Mouse (Mus musculus) hindbrain, embryonic 13.5 days (tissue): ENCODE data around the gene Mex3a. TPM values are rescaled to one million over a fixed set of nuclear protein-coding genes. Genes with fewer than 3 reads are reported as not detected.
A peak's percentile ranks its signal among the peaks of the same experiment; 100 is the strongest.

ENCODE experiments used
- ATAC-seq: fragments of 200-750 bp; cut with Nextera tagmentation; 2 replicates; pipeline ENCODE4 v1.8.0; 2017; ENCODE audit warnings: moderate TSS enrichment; ENCODE audit not compliant: low FRiP score
- H3K27ac ChIP-seq: fragments of 300-500 bp; sonication (generic); 2 replicates; pipeline ENCODE4 v1.5.1; 2015; ENCODE audit warnings: inconsistent platforms, mild to moderate bottlenecking, moderate library complexity
- H3K27me3 ChIP-seq: fragments of 300-500 bp; sonication (generic); 2 replicates; pipeline ENCODE4 v1.6.1; 2015; ENCODE audit warnings: mild to moderate bottlenecking, inconsistent platforms
- H3K36me3 ChIP-seq: fragments of 300-500 bp; sonication (generic); 2 replicates; pipeline ENCODE4 v1.6.1; 2015; ENCODE audit warnings: mild to moderate bottlenecking, inconsistent platforms
- H3K4me1 ChIP-seq: fragments of 300-500 bp; sonication (generic); replicated peaks from 2 replicates; pipeline ENCODE4 v1.6.1; 2015; ENCODE audit warnings: inconsistent platforms
- H3K4me2 ChIP-seq: fragments of 300-500 bp; sonication (generic); 2 replicates; pipeline ENCODE4 v1.6.1; 2015; ENCODE audit warnings: inconsistent platforms, mild to moderate bottlenecking, moderate library complexity
- H3K4me3 ChIP-seq: fragments of 300-500 bp; sonication (generic); 2 replicates; pipeline ENCODE4 v1.5.1; 2015; ENCODE audit warnings: mild to moderate bottlenecking, inconsistent platforms
- H3K9ac ChIP-seq: fragments of 300-500 bp; sonication (generic); 2 replicates; pipeline ENCODE4 v1.6.1; 2015; ENCODE audit warnings: mild to moderate bottlenecking, inconsistent platforms
- H3K9me3 ChIP-seq: fragments of 300-500 bp; sonication (generic); 2 replicates; pipeline ENCODE4 v1.6.1; 2016; ENCODE audit warnings: inconsistent platforms
- WGBS: fragments of 180-500 bp; shearing (Covaris S2); methylation state at CpG from one replicate; pipeline ENCODE4 v1.1.7; 2015; 5-methylcytosine and 5-hydroxymethylcytosine counted together
- polyA plus RNA-seq: library from polyadenylated mRNA; unstranded; fragments of >200 nt; fragmentation: Nextera tagmentation; extraction: Ambion mirVana; gene quantifications from 2 replicates; pipeline ENCODE4 v1.2.1, GENCODE M21; 2015

Gene Mex3a
- polyA plus RNA-seq, 1 experiment from 2014 or later: 40.0 TPM

DNA sequence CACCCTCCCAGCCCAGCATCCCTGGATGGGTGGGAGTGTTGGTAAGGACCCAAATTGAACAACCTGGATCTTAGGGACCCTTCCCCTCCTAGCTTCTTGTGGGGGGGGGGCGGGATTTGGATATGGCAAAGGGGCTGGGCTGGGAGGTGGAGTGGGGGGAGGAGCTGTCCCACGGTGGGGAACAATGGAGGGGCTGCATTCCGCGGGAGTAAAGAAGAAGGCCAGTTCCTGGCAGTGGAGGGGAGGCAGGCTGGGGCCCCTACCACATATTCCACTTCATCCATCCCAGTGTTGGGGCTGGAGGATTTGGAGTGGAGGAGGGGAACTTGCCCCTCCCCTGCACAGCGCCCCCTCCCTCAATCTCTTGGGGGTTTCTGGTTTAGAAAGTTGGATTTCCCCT is 1.5 kb downstream of the Mex3a start:
- no peak for ATAC-seq

DNA sequence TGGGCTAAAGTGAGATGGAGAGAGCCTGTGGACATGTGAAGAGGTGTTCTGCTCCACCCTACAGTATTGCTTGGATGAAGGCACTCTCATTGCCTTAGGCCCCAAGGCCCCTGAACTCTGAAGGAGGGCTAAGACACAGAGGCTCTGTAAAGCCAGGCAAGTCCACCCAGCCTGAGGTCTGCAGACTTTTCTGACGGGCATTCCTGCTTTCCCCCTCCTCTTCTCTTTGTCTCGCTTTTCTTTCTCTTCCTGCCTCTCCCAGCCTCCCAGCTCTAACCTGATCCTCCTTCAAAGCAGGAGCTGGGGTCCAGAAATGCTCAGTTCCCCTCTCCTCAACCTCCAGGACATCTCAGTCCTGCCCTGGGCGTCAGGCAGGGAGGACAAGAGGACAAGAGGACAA is 2.8 kb downstream of the Mex3a start:
- peaks cover 46% of the 10 kb centered on the region for H3K36me3 ChIP-seq
- H3K4me1 ChIP-seq: peaks cover 65% of the 10 kb centered on the region
- peak overlapping the region; percentile 95 for H3K4me3 ChIP-seq
- ATAC-seq: no peak
- 11% methylated on average over 3 of the region's 3 CpGs for WGBS
- H3K4me2 ChIP-seq: peak overlapping the region; percentile 98
- H3K27me3 ChIP-seq: no peaks in the 10 kb centered on the region
- peak overlapping the region; percentile 79 for H3K27ac ChIP-seq
- no peaks in the 10 kb centered on the region for H3K9me3 ChIP-seq
- peak overlapping the region; percentile 100 for H3K9ac ChIP-seq

More for the DNA sequence above, 1.5 kb downstream of the Mex3a start:
- peak overlapping the region; percentile 100 for H3K9ac ChIP-seq
- peaks cover 39% of the 10 kb centered on the region for H3K36me3 ChIP-seq
- 0% methylated on average over 4 of the region's 5 CpGs for WGBS
- H3K27me3 ChIP-seq: no peaks in the 10 kb centered on the region
- peak overlapping the region; percentile 99 for H3K27ac ChIP-seq
- H3K9me3 ChIP-seq: no peaks in the 10 kb centered on the region
- H3K4me1 ChIP-seq: peaks cover 69% of the 10 kb centered on the region
- peak overlapping the region; percentile 95 for H3K4me3 ChIP-seq
- H3K4me2 ChIP-seq: peak overlapping the region; percentile 98

- Histone ChIP-seq H3K9me3 (no peaks in the 10 kb centered on the region), H3K36me3 (peaks cover 51% of the 10 kb centered on the region), H3K27ac (peak overlapping the region; percentile 79; the same call in 1 of the 2 replicates), H3K4me1 (peaks cover 65% of the 10 kb centered on the region), H3K4me3 (peak overlapping the region; percentile 95), H3K27me3 (no peaks in the 10 kb centered on the region), H3K4me2 (peak overlapping the region; percentile 98), H3K9ac (peak overlapping the region; percentile 100)
- no peak for ATAC-seq
- 22% methylated on average over 4 of the region's 4 CpGs for WGBS
Measured at GRCm38 (mm10) chr3:88535527-88535926, 3.3 kb downstream of the Mex3a start.

DNA sequence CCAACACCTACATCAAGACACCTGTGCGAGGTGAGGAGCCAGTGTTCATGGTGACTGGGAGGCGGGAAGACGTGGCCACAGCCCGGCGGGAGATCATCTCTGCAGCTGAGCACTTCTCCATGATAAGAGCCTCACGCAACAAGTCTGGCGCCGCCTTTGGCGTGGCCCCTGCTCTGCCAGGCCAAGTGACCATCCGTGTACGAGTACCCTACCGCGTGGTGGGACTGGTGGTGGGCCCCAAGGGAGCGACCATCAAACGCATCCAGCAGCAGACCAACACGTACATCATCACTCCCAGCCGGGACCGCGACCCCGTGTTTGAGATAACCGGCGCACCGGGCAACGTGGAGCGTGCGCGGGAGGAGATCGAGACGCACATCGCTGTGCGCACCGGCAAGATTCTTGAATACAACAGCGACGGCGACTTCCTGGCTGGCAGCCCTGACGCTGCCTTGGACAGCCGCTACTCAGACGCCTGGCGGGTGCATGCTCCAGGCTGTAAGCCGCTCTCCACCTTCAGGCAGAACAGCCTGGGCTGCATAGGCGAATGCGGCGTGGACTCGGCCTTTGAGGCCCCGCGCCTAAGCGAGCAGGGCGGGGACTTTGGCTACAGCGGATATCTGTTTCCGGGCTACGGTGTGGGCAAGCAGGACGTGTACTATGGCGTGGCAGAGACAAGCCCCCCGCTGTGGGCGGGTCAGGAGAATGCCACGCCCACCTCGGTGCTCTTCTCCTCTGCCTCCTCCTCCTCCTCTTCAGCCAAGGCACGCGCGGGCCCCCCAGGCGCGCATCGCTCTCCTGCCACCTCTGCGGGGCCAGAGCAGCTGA is 4.1 kb downstream of the Mex3a start:
- H3K27me3 ChIP-seq: no peaks in the 10 kb centered on the region
- peaks cover 71% of the 10 kb centered on the region for H3K4me1 ChIP-seq
- WGBS: 7% methylated on average over 57 of the region's 64 CpGs
- no peak for ATAC-seq
- peak overlapping the region; percentile 95 for H3K4me3 ChIP-seq
- no peaks in the 10 kb centered on the region for H3K9me3 ChIP-seq
- H3K36me3 ChIP-seq: peaks cover 57% of the 10 kb centered on the region
- H3K9ac ChIP-seq: peak overlapping the region; percentile 100
- H3K27ac ChIP-seq: peak overlapping the region; percentile 79
- peak overlapping the region; percentile 98 for H3K4me2 ChIP-seq

DNA sequence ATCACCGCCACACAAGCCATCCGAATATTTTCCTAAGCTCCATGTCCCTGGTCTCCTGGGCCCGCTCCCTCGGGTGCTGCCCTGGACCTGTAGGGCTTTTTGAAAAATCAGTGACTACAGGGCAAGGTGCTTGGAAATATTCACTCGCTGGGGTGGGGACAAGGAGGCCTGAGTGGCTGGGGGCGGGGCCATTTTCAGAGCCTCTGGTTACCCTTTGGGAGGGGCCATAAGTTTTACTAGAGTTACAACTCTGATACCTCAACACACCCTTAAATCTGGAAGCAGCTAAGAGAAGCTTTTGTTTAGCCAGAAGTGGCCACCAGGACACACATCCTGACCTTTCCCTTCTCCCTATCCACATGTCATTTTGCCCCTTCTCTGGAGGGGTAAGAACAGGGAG is 5.0 kb downstream of the Mex3a start:
- peak overlapping the region; percentile 98 for H3K4me2 ChIP-seq
- H3K36me3 ChIP-seq: peaks cover 57% of the 10 kb centered on the region
- no peak for ATAC-seq
- no peaks in the 10 kb centered on the region for H3K9me3 ChIP-seq
- H3K4me1 ChIP-seq: peaks cover 80% of the 10 kb centered on the region
- 71% methylated on average over 6 of the region's 6 CpGs for WGBS
- peak overlapping the region; percentile 100 for H3K9ac ChIP-seq
- H3K27ac ChIP-seq: peak overlapping the region; percentile 79; the same call in 1 of the 2 replicates
- H3K4me3 ChIP-seq: peak overlapping the region; percentile 95
- H3K27me3 ChIP-seq: no peaks in the 10 kb centered on the region

DNA sequence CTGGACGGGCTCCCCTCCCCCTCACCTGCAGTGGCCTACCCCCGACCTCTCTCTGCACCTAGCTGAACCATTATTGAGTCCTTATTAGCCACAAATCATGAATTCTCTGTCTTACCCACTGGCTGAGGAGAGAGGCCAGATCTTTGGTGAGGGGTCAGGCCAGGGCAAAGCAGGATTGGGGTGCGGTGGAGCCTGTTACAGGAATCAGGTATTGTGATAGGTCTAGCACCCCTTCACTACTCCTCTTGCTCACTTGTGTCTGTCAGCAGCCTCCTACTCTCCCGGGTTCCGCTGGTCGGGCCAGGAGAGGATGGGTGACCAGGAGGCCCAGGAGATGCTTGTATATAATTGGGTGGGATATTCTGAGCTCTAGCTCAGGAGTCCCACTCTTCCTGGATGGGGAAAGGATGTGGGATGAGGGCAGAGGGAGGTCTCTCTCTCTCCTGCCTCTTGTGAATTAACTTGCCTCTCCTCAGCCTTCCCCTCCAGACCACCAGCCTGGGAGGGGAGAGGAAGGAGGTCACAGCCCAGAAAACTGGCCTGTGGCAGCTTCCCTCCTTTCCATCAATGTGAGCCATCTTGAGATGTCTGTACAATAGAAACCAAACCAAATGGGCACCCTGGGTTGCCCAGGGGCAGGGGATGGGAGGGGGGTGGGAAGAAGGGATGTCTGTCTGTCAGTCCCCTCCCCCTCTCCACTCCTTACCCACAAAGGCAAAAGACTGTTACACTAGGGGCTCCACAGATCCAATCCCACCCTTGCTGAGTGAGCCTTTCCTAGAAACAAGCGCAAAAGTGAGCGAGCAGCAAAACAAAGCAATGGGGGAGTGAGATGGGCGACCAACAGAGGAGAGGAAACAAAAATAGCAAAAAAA is 6.3 kb downstream of the Mex3a start:
- H3K9me3 ChIP-seq: no peaks in the 10 kb centered on the region
- peak overlapping the region; percentile 8; the same call in 1 of the 2 replicates for H3K4me3 ChIP-seq
- peaks cover 84% of the 10 kb centered on the region for H3K4me1 ChIP-seq
- peaks cover 57% of the 10 kb centered on the region for H3K36me3 ChIP-seq
- peak overlapping the region; percentile 61 for H3K9ac ChIP-seq
- peak overlapping the region; percentile 98 for H3K4me2 ChIP-seq
- WGBS: 25% methylated on average over 9 of the region's 9 CpGs
- peak overlapping the region; percentile 70 for H3K27ac ChIP-seq
- no peak for ATAC-seq
- H3K27me3 ChIP-seq: no peaks in the 10 kb centered on the region

GRCm38 (mm10) chr3:88539397-88539796 is 7.2 kb downstream of the Mex3a start:
- 8% methylated on average over 3 of the region's 3 CpGs for WGBS
- Histone ChIP-seq H3K4me3 (no peak overlapping the region), H3K4me1 (peaks cover 78% of the 10 kb centered on the region), H3K4me2 (no peak overlapping the region), H3K27me3 (no peaks in the 10 kb centered on the region), H3K9me3 (no peaks in the 10 kb centered on the region), H3K36me3 (peaks cover 57% of the 10 kb centered on the region), H3K9ac (peak overlapping the region; percentile 49), H3K27ac (peak overlapping the region; percentile 69)
- no peak for ATAC-seq

GRCm38 (mm10) chr3:88540085-88540484 is 7.9 kb downstream of the Mex3a start:
- Histone ChIP-seq H3K27ac (peak overlapping the region; percentile 58; the same call in 1 of the 2 replicates), H3K4me3 (no peak overlapping the region), H3K4me1 (peaks cover 71% of the 10 kb centered on the region), H3K36me3 (peaks cover 53% of the 10 kb centered on the region), H3K9ac (peak overlapping the region; percentile 43; the same call in 1 of the 2 replicates), H3K27me3 (no peaks in the 10 kb centered on the region), H3K4me2 (no peak overlapping the region), H3K9me3 (no peaks in the 10 kb centered on the region)
- ATAC-seq: no peak
- 62% methylated on average over 5 of the region's 5 CpGs for WGBS

DNA sequence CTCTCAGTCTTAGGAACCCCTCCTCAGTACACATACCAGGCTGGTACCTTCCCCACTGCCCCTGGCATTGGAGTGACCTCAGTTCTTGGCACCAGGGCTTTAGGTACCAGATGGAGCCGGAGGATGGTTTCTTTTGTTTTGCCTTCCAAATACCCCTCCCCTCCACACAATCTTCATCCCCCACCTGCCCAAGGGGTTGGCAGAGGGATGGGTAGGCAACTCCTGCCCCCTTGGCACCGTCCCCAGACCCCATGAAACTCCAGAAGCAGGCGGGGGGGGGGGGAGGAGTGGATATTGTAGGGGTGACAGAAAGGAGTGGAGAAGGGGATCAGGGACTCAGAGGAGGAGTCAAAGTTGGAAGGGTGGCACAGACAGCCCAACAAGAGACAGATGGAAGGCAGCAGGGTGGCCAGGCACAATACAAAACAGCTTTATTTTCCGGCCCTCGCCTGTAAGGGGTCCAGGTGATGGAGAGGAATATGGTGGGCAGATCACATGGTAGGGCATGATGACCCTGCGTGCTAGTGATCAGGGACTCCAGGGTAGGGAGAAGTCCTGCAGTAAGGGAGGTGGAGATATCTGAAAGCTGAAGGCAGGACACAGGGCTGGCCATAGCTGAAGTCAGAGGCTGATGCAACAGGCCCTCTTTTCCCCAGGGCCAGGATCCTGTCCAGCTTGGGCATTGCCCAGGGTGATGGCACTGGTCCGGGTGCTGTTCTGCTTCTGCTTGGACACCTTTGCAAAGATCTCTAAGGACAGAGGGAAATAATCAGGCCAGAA is 9.6 kb downstream of the Mex3a start:
- H3K4me1 ChIP-seq: peaks cover 54% of the 10 kb centered on the region
- 56% methylated on average over 6 of the region's 7 CpGs for WGBS
- no peak overlapping the region for H3K4me3 ChIP-seq
- H3K36me3 ChIP-seq: peaks cover 37% of the 10 kb centered on the region
- peak overlapping the region; percentile 66 for H3K27ac ChIP-seq
- no peak overlapping the region for H3K9ac ChIP-seq
- ATAC-seq: peak; percentile 46
- H3K4me2 ChIP-seq: no peak overlapping the region
- no peaks in the 10 kb centered on the region for H3K9me3 ChIP-seq
- H3K27me3 ChIP-seq: no peaks in the 10 kb centered on the region

- no peaks in the 10 kb centered on the region for H3K27me3 ChIP-seq
- no peaks in the 10 kb centered on the region for H3K9me3 ChIP-seq
- H3K4me1 ChIP-seq: peaks cover 47% of the 10 kb centered on the region
- H3K4me3 ChIP-seq: no peak overlapping the region
- no peak for ATAC-seq
- peaks cover 30% of the 10 kb centered on the region for H3K36me3 ChIP-seq
- H3K27ac ChIP-seq: peak overlapping the region; percentile 55; the same call in 1 of the 2 replicates
- no peak overlapping the region for H3K9ac ChIP-seq
- WGBS: 68% methylated on average over 4 of the region's 4 CpGs
- H3K4me2 ChIP-seq: no peak overlapping the region
Measured at GRCm38 (mm10) chr3:88542486-88542885, 10.3 kb downstream of the Mex3a start.

GRCm38 (mm10) chr3:88543174-88543573 is 11.0 kb downstream of the Mex3a start:
- WGBS: 79% methylated on average over 8 of the region's 8 CpGs
- Histone ChIP-seq H3K4me3 (no peak overlapping the region), H3K27me3 (no peaks in the 10 kb centered on the region), H3K36me3 (peaks cover 23% of the 10 kb centered on the region), H3K4me1 (peaks cover 40% of the 10 kb centered on the region), H3K9me3 (no peaks in the 10 kb centered on the region), H3K9ac (no peak overlapping the region; the same call in 1 of the 2 replicates), H3K27ac (peak overlapping the region; percentile 40), H3K4me2 (no peak overlapping the region)
- ATAC-seq: no peak
